Mouse (Mus musculus): ENCODE measurements around the gene Olfr577.

DNA sequence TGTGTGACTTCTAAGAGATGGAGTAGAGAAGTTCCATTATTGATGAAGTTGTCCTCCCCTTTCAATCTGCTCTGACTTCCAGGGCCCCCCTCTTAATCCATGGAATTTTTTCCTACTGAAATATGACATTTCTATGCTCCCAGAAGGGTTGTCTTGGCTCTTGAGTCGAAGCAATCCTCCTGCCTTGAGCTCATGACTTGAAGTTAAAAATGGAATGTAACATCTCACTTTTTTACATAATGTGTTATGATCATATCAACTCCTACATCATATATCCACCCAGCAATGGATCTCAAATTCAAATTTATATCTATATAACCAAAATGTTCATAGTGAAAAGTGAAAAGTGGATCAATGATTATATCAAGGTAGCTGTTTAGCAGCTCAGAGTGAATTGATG lies 1.3 kb downstream of the Olfr577 start:
- no peak for TF ChIP-seq GATA1 (IDR thresholded peaks at IDR 0.05; ENCODE audit: low read length)
- TF ChIP-seq TAL1 (IDR thresholded peaks at IDR 0.05; ENCODE audit: low read length): no peak

Data from erythroblast, embryonic 14.5 days (primary cell).